Mouse (Mus musculus): ENCODE data around the gene Coro1c. TPM values are rescaled to one million over a fixed set of nuclear protein-coding genes. Genes with fewer than 3 reads are reported as not detected.

The Coro1c gene
- total and polyA plus RNA-seq, 3 experiments, result 66.1 to 87.4 (median 69.9) TPM

DNA sequence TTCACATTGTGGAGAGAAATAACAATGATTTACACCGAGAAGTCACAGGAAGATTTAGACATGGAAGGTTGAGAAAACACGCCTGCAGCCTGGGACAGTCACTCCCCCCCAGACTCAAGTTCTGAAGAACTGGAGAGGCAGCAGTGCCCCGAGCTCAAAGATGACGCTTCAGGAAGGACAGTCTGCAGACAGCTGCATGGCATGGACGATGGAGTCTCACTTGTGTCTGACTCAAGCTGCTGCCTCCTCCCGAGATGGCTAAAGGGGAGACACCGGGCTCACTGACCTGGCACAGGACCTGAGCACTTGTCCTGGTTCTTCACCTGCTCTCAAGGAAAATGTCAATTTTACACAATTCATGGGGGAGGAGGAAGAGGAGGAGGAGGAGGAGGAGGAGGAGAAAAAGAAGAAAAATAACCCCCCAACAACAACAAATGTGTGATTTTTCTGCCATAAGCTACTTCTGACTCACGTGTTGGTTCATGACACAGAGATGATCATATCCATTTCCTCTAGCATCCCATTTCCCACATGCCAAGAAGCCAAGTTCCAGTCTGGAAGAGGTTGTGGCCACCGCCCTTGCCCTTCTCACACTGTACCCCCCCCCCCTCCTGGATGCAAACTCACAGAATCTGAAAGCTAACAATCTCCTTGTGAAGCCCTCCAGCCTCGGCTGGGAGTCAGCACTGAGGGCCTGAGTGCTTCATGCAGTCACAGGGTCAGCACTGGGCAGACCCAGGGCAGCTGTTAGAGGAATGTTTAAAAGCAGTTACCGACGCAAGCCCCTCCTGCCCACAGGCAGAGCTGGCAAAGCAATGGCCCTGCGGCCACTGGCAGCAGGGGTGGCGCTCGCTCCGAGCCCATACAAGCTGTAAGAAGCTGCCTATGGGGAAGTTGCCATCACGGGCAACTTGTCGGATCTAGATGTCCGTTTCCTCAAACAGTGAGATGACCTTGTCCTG, 34.2 kb downstream of the Coro1c start:
- no peak overlapping the region for H3K4me2 ChIP-seq (ENCODE audit: insufficient read depth, low read depth, poor library complexity, severe bottlenecking)
- H3K27ac ChIP-seq (ENCODE audit: insufficient read depth, low read depth), result no peak overlapping the region
- in situ Hi-C loops (cut with MboI; ENCODE audit: low pct_ligation_motif_present, low pct_unique_long_range_greater_than_20kb, low sequenced_read_pairs), result no loop called here
- no peak for DNase-seq (ENCODE audit: extremely low read depth)
- H3K79me2 ChIP-seq (replicated peaks; ENCODE audit: control insufficient read depth, extremely low read depth, insufficient read depth, poor library complexity, severe bottlenecking), result no peaks in the 10 kb centered on the region
- no peaks in the 10 kb centered on the region for H3K27me3 ChIP-seq (replicated peaks)
- no peak overlapping the region for H3K9ac ChIP-seq (ENCODE audit: insufficient read depth, low read depth)
- peaks cover 15 to 88% of the 10 kb centered on the region in 2 experiments for H3K36me3 ChIP-seq (replicated peaks in 1 of 2; ENCODE audit: control insufficient read depth in 1 of 2, insufficient read depth in 1 of 2, low read length in 1 of 2)
- TF ChIP-seq ZMIZ1 (IDR thresholded peaks at IDR 0.05; ENCODE audit: low read depth, low read length) (no peak), CHD2 (IDR thresholded peaks at IDR 0.05; ENCODE audit: low read length) (no peak), BHLHE40 (IDR thresholded peaks at IDR 0.05; ENCODE audit: low read depth, low read length) (no peak), GABPA (IDR thresholded peaks at IDR 0.05; ENCODE audit: insufficient replicate concordance, low read depth, low read length) (no peak), TBP (conservative IDR thresholded peaks at IDR 0.05; ENCODE audit: low read depth, low read length) (no peak), UBTF (IDR thresholded peaks at IDR 0.05; ENCODE audit: low read depth, low read length) (no peak), HCFC1 (IDR thresholded peaks at IDR 0.05; ENCODE audit: low read depth, low read length) (no peak), IRF4 (IDR thresholded peaks at IDR 0.05; ENCODE audit: low read depth, low read length) (no peak), KAT2A (IDR thresholded peaks at IDR 0.05; ENCODE audit: insufficient replicate concordance, low read length) (no peak), MAFK (IDR thresholded peaks at IDR 0.05; ENCODE audit: insufficient replicate concordance, low read length) (no peak), MAZ (IDR thresholded peaks at IDR 0.05; ENCODE audit: low read depth, low read length) (no peak), NELFE (IDR thresholded peaks at IDR 0.05; ENCODE audit: low read depth, low read length) (no peak), EP300 (IDR thresholded peaks at IDR 0.05; ENCODE audit: low read length) (no peak), E2F4 (IDR thresholded peaks at IDR 0.05; ENCODE audit: insufficient replicate concordance, low read depth, low read length) (no peak), USF1 (IDR thresholded peaks at IDR 0.05; ENCODE audit: low read depth, low read length) (no peak), MAX (IDR thresholded peaks at IDR 0.05; ENCODE audit: low read length) (no peak), SMC3 (IDR thresholded peaks at IDR 0.05; ENCODE audit: low read depth, low read length) (no peak), CHD1 (IDR thresholded peaks at IDR 0.05; ENCODE audit: low read depth, low read length) (no peak), POLR2A (IDR thresholded peaks at IDR 0.05; ENCODE audit: low read depth, low read length) (no peak), ZNF384 (IDR thresholded peaks at IDR 0.05; ENCODE audit: low read depth, low read length) (no peak)
- H3K4me3 ChIP-seq (replicated peaks in 1 of 3; ENCODE audit: low read depth in 2 of 3, low read length in 2 of 3, poor library complexity in 1 of 3), result no peak overlapping the region
- dilution Hi-C loops (cut with MboI; ENCODE audit: extremely low pct_ligation_motif_present, extremely low pct_unique_long_range_greater_than_20kb, low sequenced_read_pairs), result no loop called here
- H3K4me1 ChIP-seq (ENCODE audit: control insufficient read depth in 1 of 2, insufficient read depth in 2 of 2), result peaks cover 7 to 48% of the 10 kb centered on the region in 2 experiments
- H3K9me3 ChIP-seq (replicated peaks; ENCODE audit: low read length), result peaks cover 12% of the 10 kb centered on the region

All from CH12.LX (cell line).